In genomic region chr13:63720610-63721009, GRCm38 (mm10) we compare ENCODE assay signal across 28 mouse cellular contexts.
DNase-seq lines count a peak whose midpoint lies in the region; ATAC-seq and TF ChIP-seq lines count a peak whose summit lies in the region.
"Had no signal": no experiment of that assay in that cellular context is flagged by ENCODE, and none has a peak within 500 bp of the region (broad histone marks: within the 10 kb centered on the region; RNA-seq: fewer than 3 reads in every experiment).

No protein-coding gene starts in this region.

- H3K27ac ChIP-seq in lung, embryonic 15.5 days = peak overlapping the region; percentile 87
- H3K27ac ChIP-seq in ES-Bruce4 (ENCODE audit: insufficient read depth, low read length) (peak overlapping the region; percentile 37), ES-E14 (ENCODE audit: insufficient read depth, low read depth, low read length, poor library complexity, severe bottlenecking) (peak overlapping the region; percentile 60; the same call in 1 of the 2 replicates)
- peak overlapping the region; percentile 73; the same call in 1 of the 2 replicates for H3K27ac ChIP-seq in stomach, embryonic 14.5 days (ENCODE audit: low read length)
- no peak overlapping the region for H3K27ac ChIP-seq in kidney, embryonic 14.5 days (ENCODE audit: low read depth, low read length)
- H3K27ac ChIP-seq: forebrain, embryonic 12.5 days; hindbrain, embryonic 12.5 days; liver, embryonic 14.5 days had no signal

- H3K9ac ChIP-seq in lung, embryonic 15.5 days = no peak overlapping the region
- no peak overlapping the region for H3K9ac ChIP-seq in ES-Bruce4 (ENCODE audit: low read depth, poor library complexity, severe bottlenecking)
- no peak overlapping the region; the same call in 1 of the 2 replicates for H3K9ac ChIP-seq in ES-E14 (ENCODE audit: insufficient read depth, low read depth, low read length, poor library complexity, severe bottlenecking)
- no peak overlapping the region for H3K9ac ChIP-seq in stomach, embryonic 14.5 days (replicated peaks; ENCODE audit: low read depth, low read length)
- no peak overlapping the region for H3K9ac ChIP-seq in kidney, embryonic 14.5 days (ENCODE audit: low read depth, low read length)
- H3K9ac ChIP-seq: embryonic facial prominence, embryonic 15.5 days; forebrain, embryonic 12.5 days; forebrain, postnatal 0 days; hindbrain, embryonic 12.5 days; liver, embryonic 14.5 days; midbrain, embryonic 13.5 days had no signal

- H3K4me2 ChIP-seq in lung, embryonic 15.5 days = no peak overlapping the region
- H3K4me2 ChIP-seq in stomach, embryonic 14.5 days (replicated peaks; ENCODE audit: low read depth, low read length) = no peak overlapping the region
- no peak overlapping the region for H3K4me2 ChIP-seq in kidney, embryonic 14.5 days (replicated peaks; ENCODE audit: low read depth, low read length)
- H3K4me2 ChIP-seq: embryonic facial prominence, embryonic 15.5 days; forebrain, embryonic 12.5 days; heart, embryonic 11.5 days; hindbrain, embryonic 12.5 days; midbrain, embryonic 13.5 days had no signal

- H3K9me3 ChIP-seq in lung, embryonic 15.5 days = no peaks in the 10 kb centered on the region
- no peaks in the 10 kb centered on the region for H3K9me3 ChIP-seq in ES-Bruce4 (replicated peaks; ENCODE audit: control insufficient read depth, insufficient read depth, low read length, poor library complexity, severe bottlenecking)
- no peaks in the 10 kb centered on the region for H3K9me3 ChIP-seq in ES-E14 (ENCODE audit: control insufficient read depth, insufficient read depth, low read depth, low read length)
- no peaks in the 10 kb centered on the region for H3K9me3 ChIP-seq in stomach, embryonic 14.5 days (ENCODE audit: control insufficient read depth, low read depth, low read length)
- H3K9me3 ChIP-seq in kidney, embryonic 14.5 days (ENCODE audit: control insufficient read depth, low read length) = no peaks in the 10 kb centered on the region
- H3K9me3 ChIP-seq: embryonic facial prominence, embryonic 15.5 days; forebrain, embryonic 12.5 days; hindbrain, embryonic 12.5 days; megakaryocyte, embryonic 14.5 days; midbrain, embryonic 13.5 days had no signal

- H3K4me1 ChIP-seq in lung, embryonic 15.5 days = peaks cover 84% of the 10 kb centered on the region
- H3K4me1 ChIP-seq in ES-Bruce4 (ENCODE audit: control insufficient read depth, insufficient read depth, low read length) (peaks cover 10% of the 10 kb centered on the region), ES-E14 (ENCODE audit: control insufficient read depth in 2 of 2, insufficient read depth in 2 of 2, low read length in 2 of 2, poor library complexity in 1 of 2) (peaks cover 25% of the 10 kb centered on the region in 2 experiments)
- peaks cover 35% of the 10 kb centered on the region for H3K4me1 ChIP-seq in stomach, embryonic 14.5 days (ENCODE audit: control insufficient read depth, insufficient read depth, low read length)
- H3K4me1 ChIP-seq in kidney, embryonic 14.5 days (ENCODE audit: control insufficient read depth, insufficient read depth, low read length) = peaks cover 6% of the 10 kb centered on the region; the same call in 1 of the 2 replicates

- DNase-seq in lung, adult 18-20 months = no peak
- no peak for DNase-seq in ES-E14 (ENCODE audit: low read depth, low spot score)
- DNase-seq in frontal cortex, postnatal 10 days (ENCODE audit: low spot score in 2 of 2) = no peak
- DNase-seq: adrenal gland, adult 8-10 months; B cell, adult 2 months; cerebellum, adult 2 months; cerebellum, postnatal 14 days; forebrain, postnatal 0 days; gastrocnemius, postnatal 10 days; heart, postnatal 36 days; kidney, postnatal 14 days; layer of hippocampus, adult 9-11 months; liver; spleen, adult 18-20 months; thymus, postnatal 14 days had no signal

- TF ChIP-seq POLR2A in ES-Bruce4 (IDR thresholded peaks at IDR 0.05; ENCODE audit: insufficient read depth, low read length) = no peak

- no peaks in the 10 kb centered on the region for H3K27me3 ChIP-seq in lung, embryonic 15.5 days
- no peaks in the 10 kb centered on the region for H3K27me3 ChIP-seq in ES-Bruce4 (ENCODE audit: control insufficient read depth, insufficient read depth, low read length, poor library complexity, severe bottlenecking)
- no peaks in the 10 kb centered on the region for H3K27me3 ChIP-seq in stomach, embryonic 14.5 days (ENCODE audit: control insufficient read depth, insufficient read depth, low read length)
- H3K27me3 ChIP-seq in kidney, embryonic 14.5 days (ENCODE audit: control insufficient read depth, insufficient read depth, low read length) = no peaks in the 10 kb centered on the region
- H3K27me3 ChIP-seq: embryonic facial prominence, embryonic 15.5 days had no signal

- H3K4me3 ChIP-seq in lung, embryonic 15.5 days = no peak overlapping the region
- H3K4me3 ChIP-seq in ES-Bruce4 (ENCODE audit: low read depth, low read length) (no peak overlapping the region), ES-E14 (ENCODE audit: insufficient read depth in 1 of 2, low read depth in 1 of 2, low read length in 2 of 2, poor library complexity in 1 of 2, severe bottlenecking in 1 of 2) (no peak overlapping the region)
- H3K4me3 ChIP-seq in stomach, embryonic 14.5 days (ENCODE audit: low read depth, low read length) = no peak overlapping the region
- H3K4me3 ChIP-seq in kidney, embryonic 14.5 days (ENCODE audit: low read length) = no peak overlapping the region
- H3K4me3 ChIP-seq: embryonic facial prominence, embryonic 15.5 days; forebrain, embryonic 12.5 days; hindbrain, embryonic 12.5 days; megakaryocyte, embryonic 14.5 days; midbrain, embryonic 13.5 days had no signal

- 51% methylated on average over 3 of the region's 3 CpGs for WGBS in lung, embryonic 15.5 days
- WGBS in stomach, embryonic 14.5 days = 71% methylated on average over 3 of the region's 3 CpGs
- 78% methylated on average over 3 of the region's 3 CpGs for WGBS in kidney, embryonic 14.5 days

- peak; percentile 64; the same call in 1 of the 2 replicates for TF ChIP-seq EP300 in ES-Bruce4 (IDR thresholded peaks at IDR 0.05; ENCODE audit: insufficient read depth, low read depth, low read length)

- H3K36me3 ChIP-seq in lung, embryonic 15.5 days = no peaks in the 10 kb centered on the region
- no peaks in the 10 kb centered on the region for H3K36me3 ChIP-seq in ES-Bruce4 (ENCODE audit: control insufficient read depth, insufficient read depth, low read length, poor library complexity, severe bottlenecking)
- H3K36me3 ChIP-seq in ES-E14 (ENCODE audit: control insufficient read depth, insufficient read depth, low read length, poor library complexity, severe bottlenecking) = no peaks in the 10 kb centered on the region
- H3K36me3 ChIP-seq in stomach, embryonic 14.5 days (ENCODE audit: control insufficient read depth, insufficient read depth, low read length) = no peaks in the 10 kb centered on the region
- H3K36me3 ChIP-seq in kidney, embryonic 14.5 days (ENCODE audit: control insufficient read depth, insufficient read depth, low read length) = no peaks in the 10 kb centered on the region
- H3K36me3 ChIP-seq: embryonic facial prominence, embryonic 15.5 days; forebrain, embryonic 12.5 days; hindbrain, embryonic 12.5 days; midbrain, embryonic 13.5 days had no signal

- TF ChIP-seq CTCF in ES-Bruce4 (IDR thresholded peaks at IDR 0.05; ENCODE audit: low read depth, low read length) = no peak

- in situ Hi-C loops in ES-E14 (cut with MboI; ENCODE audit: low sequenced_read_pairs in 2 of 2, unreplicated experiment in 2 of 2) = no loop called here

- no peak for ATAC-seq in lung, embryonic 15.5 days (ENCODE audit: borderline replicate concordance, extremely low read depth, low FRiP score, low TSS enrichment)
- ATAC-seq in stomach, embryonic 14.5 days (ENCODE audit: insufficient number of reproducible peaks, insufficient read depth, low FRiP score, low read depth) = no peak
- no peak for ATAC-seq in megakaryocyte, adult 5-6 weeks (ENCODE audit: poor library complexity, severe bottlenecking)
- ATAC-seq in kidney, embryonic 14.5 days (ENCODE audit: low FRiP score, low TSS enrichment) = no peak
- ATAC-seq: activated CD4-positive, CD25-positive, alpha-beta regulatory T cell, adult 4 months; forebrain, postnatal 0 days; midbrain, embryonic 13.5 days had no signal

TF ChIP-seq in ES-E14, 5 proteins besides CTCF, POLR2A, EP300 and RAD21:
- TF ChIP-seq MAFK (IDR thresholded peaks at IDR 0.05; ENCODE audit: insufficient read depth, low read depth, low read length) = no peak
- no peak for TF ChIP-seq CHD2 (IDR thresholded peaks at IDR 0.05; ENCODE audit: low read depth, low read length)
- no peak for TF ChIP-seq ZC3H11A (IDR thresholded peaks at IDR 0.05; ENCODE audit: borderline replicate concordance, low read depth, low read length)
- no peak for TF ChIP-seq HCFC1 (IDR thresholded peaks at IDR 0.05; ENCODE audit: borderline replicate concordance, insufficient read depth, low read length)
- no peak for TF ChIP-seq ZNF384 (IDR thresholded peaks at IDR 0.05; ENCODE audit: low read depth, low read length)
